Mouse (Mus musculus): ENCODE data around the gene Thoc3.

DNA sequence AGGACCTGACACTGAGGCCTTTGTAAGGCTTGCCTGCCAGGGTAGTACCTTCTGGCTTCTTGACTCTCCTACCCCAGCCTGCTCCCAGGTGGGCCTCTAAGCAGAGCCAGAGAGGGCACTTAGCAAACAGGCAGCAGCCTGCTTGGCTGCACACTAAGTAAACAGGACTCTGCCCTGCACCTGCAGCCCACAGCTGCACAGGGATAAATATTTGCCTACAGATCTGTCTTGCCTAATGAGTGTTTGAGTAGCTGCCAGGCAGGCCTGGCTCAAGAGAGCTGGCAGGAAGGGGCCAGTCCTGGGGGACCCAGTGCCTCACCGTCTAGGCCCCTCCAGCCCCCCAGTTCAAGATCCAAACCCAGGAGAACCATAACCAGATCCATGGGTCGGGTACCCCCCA lies 43.4 kb downstream of the Thoc3 start:
- no peak for TF ChIP-seq CTCF (IDR thresholded peaks at IDR 0.05; ENCODE audit: low read depth, low read length)
- no peak for TF ChIP-seq TAL1 (conservative IDR thresholded peaks at IDR 0.05; ENCODE audit: low read depth, low read length)
- TF ChIP-seq POLR2AphosphoS5 (IDR thresholded peaks at IDR 0.05; ENCODE audit: insufficient replicate concordance, low read depth, low read length) = no peak
- TF ChIP-seq GATA1 (IDR thresholded peaks at IDR 0.05; ENCODE audit: borderline replicate concordance, low read length) = no peak
- TF ChIP-seq GATA2 (IDR thresholded peaks at IDR 0.05; ENCODE audit: borderline replicate concordance, low read depth, low read length) = no peak

Measured in G1E (cell line).